Mouse (Mus musculus) T-cell, adult 2 months (primary cell): ENCODE data around the gene Dph3.

Source experiments
- DNase-seq: peaks from one replicate; pipeline ENCODE4 v3.0.0; 2022; ENCODE audit warnings: low spot score

Dph3 gene

GRCm38 (mm10) chr14:32084761-32085485, 606 bp downstream of the Dph3 start, which contains the start of gene Oxnad1:
Gene Oxnad1 (plus strand): TSS chr14:32085374.
- peak; percentile 89 for DNase-seq

DNA sequence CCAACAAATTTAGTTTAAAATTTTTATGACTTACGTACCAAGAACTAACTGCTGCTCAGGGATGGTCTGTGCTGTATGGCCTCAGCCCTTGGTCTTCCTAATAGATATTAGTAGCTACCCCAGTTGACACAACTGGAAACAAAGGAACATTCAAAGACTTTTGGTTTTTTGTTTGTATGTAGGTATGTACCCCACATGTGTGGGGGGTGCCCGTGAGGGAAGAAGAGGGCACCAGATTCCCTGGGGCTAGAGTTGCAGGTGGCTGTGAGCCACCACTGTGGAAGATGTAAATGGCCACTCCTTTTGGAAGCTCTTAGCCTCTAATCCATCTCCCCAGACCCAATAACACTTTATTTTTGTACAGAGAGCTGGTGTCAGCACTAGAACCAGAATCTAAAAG, 2.1 kb downstream of the Dph3 start:
- DNase-seq: no peak

GRCm38 (mm10) chr14:32082891-32083290, 2.6 kb downstream of the Dph3 start:
- no peak for DNase-seq

DNA sequence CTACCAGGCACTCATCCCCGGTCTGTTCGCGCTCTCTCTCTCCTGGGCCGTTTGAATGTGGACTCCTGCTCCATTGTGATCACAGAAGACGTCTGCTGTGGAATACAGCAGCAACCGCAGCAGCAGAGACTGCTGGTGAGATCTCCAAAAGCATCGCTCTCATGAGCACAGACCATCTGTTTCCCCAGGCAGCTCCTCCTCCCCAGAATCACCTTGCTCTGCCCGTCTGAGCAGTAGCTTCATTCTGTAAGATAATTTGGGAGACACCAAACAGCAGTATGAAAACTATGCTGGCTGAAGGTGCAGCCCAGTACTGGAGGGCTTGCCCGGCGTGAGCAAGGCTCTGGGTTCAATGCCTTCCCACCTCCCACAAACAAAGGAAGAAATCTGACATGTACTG, 4.5 kb downstream of the Dph3 start:
- DNase-seq: no peak

- peak; percentile 30 for DNase-seq
Observed at GRCm38 (mm10) chr14:32076896-32077575, 8.5 kb downstream of the Dph3 start.

DNA sequence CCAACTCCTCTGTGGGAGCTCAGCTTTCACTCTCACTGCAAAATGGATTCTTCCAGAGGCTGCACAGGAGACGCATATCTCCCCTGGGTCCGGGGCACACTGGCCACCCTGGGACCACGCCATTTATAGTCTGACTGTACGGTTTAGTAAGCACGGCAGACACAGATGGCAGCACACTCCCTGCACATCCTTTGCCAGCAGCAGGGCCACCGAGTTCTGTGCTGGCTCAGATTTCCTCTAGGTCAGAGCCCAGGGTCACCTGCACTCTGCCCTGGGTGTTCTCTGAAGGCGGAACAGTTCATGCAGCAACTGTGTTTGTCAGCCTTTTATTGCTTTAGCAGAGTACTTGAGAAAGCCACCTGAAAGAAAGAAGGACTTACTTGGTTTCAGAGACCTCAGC, 11.6 kb downstream of the Dph3 start:
- no peak for DNase-seq

DNA sequence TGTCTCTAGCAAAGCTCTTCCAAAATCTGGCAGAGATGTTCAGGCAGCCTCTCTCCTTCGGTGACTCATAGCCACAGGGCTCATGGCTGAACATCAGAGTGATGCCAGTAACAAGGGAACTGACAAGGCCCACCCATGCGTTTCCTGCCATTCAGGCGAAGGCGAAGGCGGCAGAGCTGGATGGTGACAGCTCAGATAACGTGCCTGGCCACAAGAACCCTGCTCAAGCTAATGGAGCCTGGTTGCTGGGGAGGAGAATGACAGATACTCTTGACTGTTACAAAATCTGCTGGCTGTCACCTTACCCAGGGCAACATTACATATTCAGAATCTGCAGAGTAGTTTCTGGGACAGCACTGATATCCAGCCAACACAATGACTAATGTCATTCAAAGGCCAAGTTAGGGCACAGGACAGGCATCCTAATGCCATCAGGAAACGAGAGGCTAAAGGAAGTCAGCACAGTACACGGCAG, 12.3 kb downstream of the Dph3 start:
- no peak for DNase-seq

DNA sequence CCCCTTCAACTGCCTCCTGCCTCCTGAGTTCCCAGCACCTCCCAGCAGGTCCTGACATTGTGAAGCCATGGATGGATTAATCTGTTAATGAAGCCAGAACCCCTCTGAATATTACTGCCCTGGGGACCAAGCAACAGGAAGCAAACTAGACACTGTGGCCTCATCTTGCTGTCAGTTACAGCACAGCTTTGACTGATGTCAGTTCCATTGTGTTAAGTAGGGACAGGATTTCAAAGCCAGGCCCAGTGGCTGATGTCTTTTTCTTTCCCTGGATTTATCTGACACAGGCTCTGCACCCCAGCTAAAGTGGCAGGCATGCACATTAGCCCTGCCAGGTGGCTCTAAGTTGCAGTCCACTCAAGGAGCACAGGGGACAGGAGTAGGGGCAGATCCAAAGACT, 12.7 kb downstream of the Dph3 start:
- no peak for DNase-seq

DNA sequence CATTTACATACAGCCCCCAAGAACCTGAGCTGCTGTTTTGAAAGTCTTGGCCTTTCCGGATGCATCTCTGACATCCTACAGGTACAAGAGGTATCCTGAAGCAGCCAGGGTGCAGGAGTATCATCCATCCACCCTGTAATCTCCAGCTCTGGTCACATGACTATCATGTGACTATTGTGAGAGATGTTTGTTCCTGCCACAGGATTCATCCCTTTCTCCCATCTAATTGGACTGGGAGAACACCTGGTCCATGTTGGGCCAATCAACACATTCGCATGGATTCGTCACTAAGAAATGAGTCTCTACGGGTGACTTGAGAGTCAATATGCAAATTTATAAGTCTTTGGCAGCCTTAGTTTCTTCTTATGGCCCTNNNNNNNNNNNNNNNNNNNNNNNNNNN, 24.1 kb downstream of the Dph3 start:
- DNase-seq: no peak

GRCm38 (mm10) chr14:32057664-32058063, 27.9 kb downstream of the Dph3 start:
- DNase-seq: no peak

- DNase-seq: no peak
Observed at GRCm38 (mm10) chr14:32056675-32057074, 28.9 kb downstream of the Dph3 start.

GRCm38 (mm10) chr14:32055781-32056180, 29.7 kb downstream of the Dph3 start:
- DNase-seq: no peak

DNA sequence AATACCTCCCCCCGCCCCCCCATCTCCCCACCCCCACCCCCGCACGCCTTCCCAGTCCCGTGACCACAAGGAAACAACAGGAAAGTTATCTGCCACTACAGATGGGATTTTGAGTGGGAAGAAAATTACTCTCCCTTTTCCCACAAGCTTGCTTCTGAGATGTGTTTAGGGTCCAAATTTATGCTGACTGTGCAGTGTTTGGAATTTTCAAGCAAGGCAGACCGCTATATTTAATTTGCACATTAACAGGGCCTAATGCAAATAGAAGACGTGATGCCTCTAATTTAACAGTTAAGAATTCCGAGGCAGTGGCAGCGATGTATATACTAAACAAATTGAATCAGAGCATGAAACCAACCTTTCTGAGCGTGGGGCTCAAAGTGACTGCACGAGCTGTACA, 30.7 kb downstream of the Dph3 start:
- no peak for DNase-seq

DNA sequence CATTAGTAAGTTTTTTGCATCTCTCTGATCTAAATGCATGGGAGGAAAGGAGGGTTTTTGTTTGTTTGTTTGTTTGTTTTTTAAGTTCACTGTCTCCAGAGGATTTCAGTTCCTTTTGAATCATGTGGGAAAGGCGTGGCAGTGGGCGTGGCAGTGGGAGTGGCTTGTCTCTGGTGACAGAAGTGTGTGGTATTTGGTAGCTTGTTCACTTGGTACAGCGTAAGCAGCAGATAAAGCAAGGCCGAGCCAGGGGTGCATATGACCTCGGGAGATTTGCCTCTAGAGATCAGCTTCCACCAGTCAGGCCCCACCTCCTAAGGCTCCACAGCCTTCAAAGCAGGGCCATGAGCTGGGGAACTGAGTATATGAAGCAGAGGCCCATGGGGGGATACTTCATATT, 31.6 kb downstream of the Dph3 start:
- no peak for DNase-seq

GRCm38 (mm10) chr14:32050171-32050570, 35.4 kb downstream of the Dph3 start:
- no peak for DNase-seq

- DNase-seq: no peak
Observed at GRCm38 (mm10) chr14:32046357-32046756, 39.2 kb downstream of the Dph3 start.

DNA sequence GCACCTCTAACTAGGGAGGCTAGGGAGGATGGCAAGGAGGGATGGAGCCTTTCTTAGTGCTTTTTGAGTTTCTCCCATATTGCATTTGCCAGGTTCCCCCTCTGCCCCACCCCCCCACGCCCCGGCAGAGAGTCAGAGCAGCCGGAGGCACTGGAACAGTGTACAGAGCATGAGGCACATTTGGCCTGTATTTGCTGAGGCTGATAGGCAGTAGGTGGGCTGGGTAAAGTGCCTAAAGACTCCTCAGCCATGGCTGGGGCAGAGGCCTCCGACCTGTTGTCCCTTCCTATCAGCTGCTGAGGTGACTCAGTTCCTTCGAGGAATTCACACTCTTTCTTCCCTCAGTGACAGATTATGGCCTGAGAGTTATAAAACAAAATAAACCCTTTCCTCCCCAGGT, 43.4 kb downstream of the Dph3 start:
- no peak for DNase-seq

- DNase-seq: no peak
Observed at GRCm38 (mm10) chr14:32037661-32038252, 47.8 kb downstream of the Dph3 start.

DNA sequence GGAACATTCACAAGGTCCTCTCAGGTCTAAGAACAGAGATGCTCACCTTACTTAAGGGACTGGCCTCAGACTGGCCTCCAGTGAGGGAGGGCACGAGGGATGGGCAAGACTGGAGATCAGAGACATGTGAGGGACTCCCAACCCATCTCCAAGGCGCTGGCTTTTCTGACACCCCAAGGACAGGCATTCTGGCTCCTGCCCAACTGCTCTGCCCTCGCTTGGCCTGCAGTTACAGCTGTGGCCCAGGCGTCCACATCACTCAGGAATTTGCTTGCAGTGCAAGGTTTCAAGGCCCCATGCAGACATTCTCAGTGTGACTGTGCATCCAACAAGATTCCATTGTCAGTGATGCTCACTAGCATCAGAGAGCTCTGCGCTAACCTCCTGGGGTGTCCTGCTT, 49.0 kb downstream of the Dph3 start:
- no peak for DNase-seq

GRCm38 (mm10) chr14:32032522-32032921, 53.0 kb downstream of the Dph3 start:
- DNase-seq: peak; percentile 30
